ENCODE assay signal across 12 mouse cellular contexts in genomic region chr3:14832766-14833165, GRCm38 (mm10). TPM values are rescaled to one million over a fixed set of nuclear protein-coding genes. Genes with fewer than 3 reads are reported as not detected.
DNase-seq lines count a peak whose midpoint lies in the region; ATAC-seq lines count a peak whose summit lies in the region.
"Had no signal": no experiment of that assay in that cellular context is flagged by ENCODE, and none has a peak within 500 bp of the region (broad histone marks: within the 10 kb centered on the region; RNA-seq: fewer than 3 reads in every experiment).

No protein-coding gene starts in this region.

- ATAC-seq in kidney, embryonic 16.5 days (ENCODE audit: low FRiP score, low TSS enrichment): no peak
- no peak for ATAC-seq in forebrain, embryonic 13.5 days
- ATAC-seq in forebrain, embryonic 12.5 days (ENCODE audit: low FRiP score): no peak

- H3K4me2 ChIP-seq in kidney, embryonic 16.5 days (replicated peaks; ENCODE audit: low read depth, low read length): no peak overlapping the region
- H3K4me2 ChIP-seq in forebrain, embryonic 13.5 days: no peak overlapping the region
- no peak overlapping the region for H3K4me2 ChIP-seq in forebrain, embryonic 12.5 days
- H3K4me2 ChIP-seq: heart, embryonic 11.5 days; hindbrain, embryonic 12.5 days had no signal

- no peaks in the 10 kb centered on the region for H3K36me3 ChIP-seq in kidney, embryonic 16.5 days (ENCODE audit: insufficient read depth, low read length)
- no peaks in the 10 kb centered on the region for H3K36me3 ChIP-seq in forebrain, embryonic 13.5 days (ENCODE audit: poor library complexity, severe bottlenecking)
- no peaks in the 10 kb centered on the region for H3K36me3 ChIP-seq in forebrain, embryonic 12.5 days (replicated peaks)
- H3K36me3 ChIP-seq: hindbrain, embryonic 12.5 days had no signal

- no peaks in the 10 kb centered on the region for H3K9me3 ChIP-seq in kidney, embryonic 16.5 days (ENCODE audit: low read length)
- no peaks in the 10 kb centered on the region for H3K9me3 ChIP-seq in forebrain, embryonic 13.5 days (replicated peaks)
- H3K9me3 ChIP-seq in forebrain, embryonic 12.5 days: no peaks in the 10 kb centered on the region
- H3K9me3 ChIP-seq: hindbrain, embryonic 12.5 days had no signal

- no peaks in the 10 kb centered on the region for H3K4me1 ChIP-seq in kidney, embryonic 16.5 days (ENCODE audit: insufficient read depth, low read length)
- no peaks in the 10 kb centered on the region for H3K4me1 ChIP-seq in forebrain, embryonic 13.5 days
- no peaks in the 10 kb centered on the region for H3K4me1 ChIP-seq in forebrain, embryonic 12.5 days
- H3K4me1 ChIP-seq: hindbrain, embryonic 12.5 days had no signal

- DNase-seq in kidney, adult 11 months: peak; percentile 79
- peak; percentile 7 for DNase-seq in 416B (ENCODE audit: low read depth)
- DNase-seq in adrenal gland, postnatal 36 days: peak; percentile 28 to 44
- peak; percentile 21 for DNase-seq in lung, postnatal 14 days
- no peak for DNase-seq in frontal cortex, postnatal 25 days (ENCODE audit: low spot score in 2 of 2)
- DNase-seq: cerebellum, adult 2 months had no signal

- H3K27me3 ChIP-seq in kidney, embryonic 16.5 days (ENCODE audit: insufficient read depth, low read length): no peaks in the 10 kb centered on the region
- no peaks in the 10 kb centered on the region for H3K27me3 ChIP-seq in forebrain, embryonic 13.5 days
- H3K27me3 ChIP-seq in forebrain, embryonic 12.5 days: no peaks in the 10 kb centered on the region
- H3K27me3 ChIP-seq: hindbrain, embryonic 12.5 days had no signal

- no peak overlapping the region for H3K4me3 ChIP-seq in kidney, embryonic 16.5 days (ENCODE audit: low read length)
- no peak overlapping the region for H3K4me3 ChIP-seq in forebrain, embryonic 13.5 days
- H3K4me3 ChIP-seq in forebrain, embryonic 12.5 days (replicated peaks): no peak overlapping the region
- H3K4me3 ChIP-seq: hindbrain, embryonic 12.5 days had no signal

- no peak overlapping the region for H3K27ac ChIP-seq in kidney, embryonic 16.5 days (ENCODE audit: low read length)
- H3K27ac ChIP-seq in forebrain, embryonic 13.5 days: no peak overlapping the region
- no peak overlapping the region for H3K27ac ChIP-seq in forebrain, embryonic 12.5 days
- H3K27ac ChIP-seq: hindbrain, embryonic 12.5 days; kidney, postnatal 0 days had no signal

- H3K9ac ChIP-seq in kidney, embryonic 16.5 days (replicated peaks; ENCODE audit: low read length): no peak overlapping the region
- no peak overlapping the region for H3K9ac ChIP-seq in forebrain, embryonic 13.5 days
- no peak overlapping the region for H3K9ac ChIP-seq in forebrain, embryonic 12.5 days
- H3K9ac ChIP-seq: hindbrain, embryonic 12.5 days had no signal

RNA-seq across cellular contexts. Expression of gene Car1, which starts 24.6 kb away (rescaled TPM):
- polyA plus RNA-seq in kidney, embryonic 16.5 days (2015; fragmentation: Nextera tagmentation; extraction: Ambion mirVana): 0.22 TPM in 1 of 2 replicates, not detected in the other
- under 1 TPM in 1 of 2 experiments, not detected in 1; 0.40 TPM for total RNA-seq in adrenal gland, postnatal 36 days (2021)
- polyA plus RNA-seq in forebrain, embryonic 13.5 days (2015; fragmentation: Nextera tagmentation; extraction: Ambion mirVana): not detected in 2 replicates
- not detected in 2 replicates for polyA plus RNA-seq in forebrain, embryonic 12.5 days (2016; fragmentation: Nextera tagmentation; extraction: Ambion mirVana)
- polyA plus RNA-seq: cerebellum, adult 2 months had no signal

RNA-seq across cellular contexts. Expression of gene Car3, which starts 30.5 kb away (rescaled TPM):
- polyA plus RNA-seq in kidney, embryonic 16.5 days (2015; fragmentation: Nextera tagmentation; extraction: Ambion mirVana): 21.0 and 22.3 TPM in 2 replicates
- total RNA-seq in adrenal gland, postnatal 36 days (2021): 1,000 to 10,000 TPM; 1,377 to 1,854 TPM
- polyA plus RNA-seq in forebrain, embryonic 13.5 days (2015; fragmentation: Nextera tagmentation; extraction: Ambion mirVana): 1.6 and 1.8 TPM in 2 replicates
- 1.3 and 2.3 TPM in 2 replicates for polyA plus RNA-seq in forebrain, embryonic 12.5 days (2016; fragmentation: Nextera tagmentation; extraction: Ambion mirVana)

RNA-seq across cellular contexts. Expression of gene Car2, which starts 53.3 kb away (rescaled TPM):
- polyA plus RNA-seq in kidney, embryonic 16.5 days (2015; fragmentation: Nextera tagmentation; extraction: Ambion mirVana): 89.2 and 102 TPM in 2 replicates
- total RNA-seq in adrenal gland, postnatal 36 days (2021): 10 to 100 TPM; 39.6 to 41.8 TPM
- polyA plus RNA-seq in forebrain, embryonic 13.5 days (2015; fragmentation: Nextera tagmentation; extraction: Ambion mirVana): 24.2 and 27.6 TPM in 2 replicates
- 40.2 and 50.7 TPM in 2 replicates for polyA plus RNA-seq in forebrain, embryonic 12.5 days (2016; fragmentation: Nextera tagmentation; extraction: Ambion mirVana)

Comparison
In these comparisons a context has a peak if more than half of its experiments do, and no peak if none do; other contexts are left out.
1. DNase-seq: peak in kidney, adult 11 months (single experiment), 416B (single experiment), adrenal gland, postnatal 36 days (2 of 2) and lung, postnatal 14 days (single experiment); none in frontal cortex, postnatal 25 days (0 of 2).